Comparison of ENCODE assay signal across 8 mouse cellular contexts in genomic region chr2:148443249-148443958, GRCm38 (mm10). TPM values are rescaled to one million over a fixed set of nuclear protein-coding genes. Genes with fewer than 3 reads are reported as not detected.
A peak's percentile ranks its signal among the peaks of the same experiment; 100 is the strongest.
DNase-seq lines count a peak whose midpoint lies in the region; ATAC-seq lines count a peak whose summit lies in the region.

Gene Cd93 (minus strand): TSS chr2:148443563.

- 22% methylated on average over 13 of the region's 13 CpGs for WGBS in heart, embryonic 14.5 days

- peak within 1 kb of the TSS; percentile 74 for H3K9ac ChIP-seq in heart, embryonic 14.5 days (ENCODE audit: low read length)

- DNase-seq in adrenal gland, postnatal 10 days: peak; percentile 49
- DNase-seq in embryo, embryonic 10.5 days (ENCODE audit: low spot score): peak; percentile 28
- peak; percentile 73 for DNase-seq in kidney, postnatal 10 days
- DNase-seq in lung, postnatal 4 days: peak; percentile 68 to 75
- DNase-seq in spleen, postnatal 4 days (ENCODE audit: low spot score in 2 of 2): peak; percentile 39 to 66
- DNase-seq in ovary, postnatal 36 days (ENCODE audit: low spot score): no peak

- H3K4me2 ChIP-seq in heart, embryonic 14.5 days (ENCODE audit: low read length): peak within 1 kb of the TSS; percentile 47

- peak within 1 kb of the TSS; percentile 34 to 39 for H3K4me3 ChIP-seq in heart, embryonic 14.5 days (ENCODE audit: control insufficient read depth in 1 of 2, insufficient read depth in 1 of 2, low read depth in 1 of 2, low read length in 2 of 2)

- no peaks in the 10 kb centered on the region for H3K9me3 ChIP-seq in heart, embryonic 14.5 days (ENCODE audit: control insufficient read depth, low read length)

- no peaks in the 10 kb centered on the region for H3K36me3 ChIP-seq in heart, embryonic 14.5 days (ENCODE audit: control insufficient read depth, insufficient read depth, low read length)

- peak within 1 kb of the TSS; percentile 65 to 90 for H3K27ac ChIP-seq in heart, embryonic 14.5 days (replicated peaks in 1 of 2; ENCODE audit: control insufficient read depth in 1 of 2, insufficient read depth in 1 of 2, low read depth in 2 of 2, low read length in 2 of 2)

- H3K27me3 ChIP-seq in heart, embryonic 14.5 days (ENCODE audit: control insufficient read depth, insufficient read depth, low read length): no peaks in the 10 kb centered on the region

- ATAC-seq in heart, embryonic 14.5 days (ENCODE audit: insufficient number of reproducible peaks, insufficient read depth, low FRiP score, low read depth): peak; percentile 76
- no peak for ATAC-seq in erythroid progenitor cell, adult 5-6 weeks (replicated peaks; ENCODE audit: low FRiP score, poor library complexity, severe bottlenecking)

- H3K4me1 ChIP-seq in heart, embryonic 14.5 days (ENCODE audit: control insufficient read depth in 2 of 2, insufficient read depth in 2 of 2, low read length in 2 of 2): peaks cover 0 to 4% of the 10 kb centered on the region in 2 experiments

RNA-seq across cellular contexts. Expression of gene Cd93, which starts in this region (rescaled TPM):
- 10 to 100 TPM; 70.6 to 91.4 TPM for total RNA-seq in adrenal gland, postnatal 10 days (2021)
- polyA plus RNA-seq in heart, embryonic 14.5 days (2014; fragmentation: Nextera tagmentation; extraction: Ambion mirVana): 31.2 and 32.0 TPM in 2 replicates
- 11.2 and 12.2 TPM in 2 replicates for total RNA-seq in erythroid progenitor cell, adult 5-6 weeks (2015; ENCODE audit: low replicate concordance)
- 8.0 and 9.9 TPM in 2 replicates for total RNA-seq in erythroid progenitor cell, adult 5-6 weeks (2017; ENCODE audit: low replicate concordance)

Comparison
In these comparisons a context has a peak if more than half of its experiments do, and no peak if none do; other contexts are left out.
1. RNA of gene Cd93 (total RNA-seq): 70.6 to 91.4 TPM in adrenal gland, postnatal 10 days; 8.0 to 12.2 TPM in erythroid progenitor cell, adult 5-6 weeks; every median in the first group is over 4 times any median in the second.